In the genomic region with DNA sequence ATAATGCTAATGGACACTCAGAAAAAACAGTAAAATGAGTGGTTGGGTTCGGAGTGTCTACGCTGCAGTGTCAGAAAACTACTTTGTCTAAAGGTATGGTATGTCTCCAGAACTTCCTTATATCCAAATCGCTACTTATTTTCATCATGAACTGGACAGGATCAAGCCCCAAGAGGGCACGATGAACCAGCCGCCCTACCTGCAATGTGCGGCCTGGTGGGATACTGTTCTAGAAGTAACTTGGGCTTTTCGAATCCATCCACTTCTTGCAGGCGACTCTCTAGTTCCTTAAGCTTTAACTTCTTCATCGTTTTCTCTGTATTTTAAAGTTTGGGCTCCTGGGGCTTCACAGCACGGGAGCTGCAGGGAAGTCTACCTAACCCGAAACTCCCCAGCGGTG, we compare ENCODE assay signal across 7 mouse cellular contexts. TPM values are rescaled to one million over a fixed set of nuclear protein-coding genes. Genes with fewer than 3 reads are reported as not detected.
DNase-seq lines count a peak whose midpoint lies in the region; ATAC-seq and TF ChIP-seq lines count a peak whose summit lies in the region.

No protein-coding gene starts in this region.

- peak; percentile 57 for ATAC-seq in lung, embryonic 14.5 days (ENCODE audit: insufficient read depth)
- no peak for ATAC-seq in embryonic facial prominence, embryonic 13.5 days (ENCODE audit: insufficient number of reproducible peaks, insufficient read depth, low FRiP score, low TSS enrichment, low read depth)
- ATAC-seq in intestine, embryonic 15.5 days = peak; percentile 68
- no peak; the same call in 1 of the 2 replicates for ATAC-seq in midbrain, embryonic 16.5 days

- H3K9me3 ChIP-seq in lung, embryonic 14.5 days (ENCODE audit: low read depth, low read length) = no peaks in the 10 kb centered on the region
- H3K9me3 ChIP-seq in embryonic facial prominence, embryonic 13.5 days = no peaks in the 10 kb centered on the region
- no peaks in the 10 kb centered on the region for H3K9me3 ChIP-seq in intestine, embryonic 15.5 days
- H3K9me3 ChIP-seq in midbrain, embryonic 16.5 days (replicated peaks; ENCODE audit: control insufficient read depth, low read length, poor library complexity, severe bottlenecking) = no peaks in the 10 kb centered on the region

- no peaks in the 10 kb centered on the region for H3K4me1 ChIP-seq in lung, embryonic 14.5 days (ENCODE audit: insufficient read depth)
- peaks cover 6% of the 10 kb centered on the region; the same call in 1 of the 2 replicates for H3K4me1 ChIP-seq in embryonic facial prominence, embryonic 13.5 days
- 0 out of 2 replicates have a peak, but pooled peaks cover 2% of the 10 kb centered on the region for H3K4me1 ChIP-seq in intestine, embryonic 15.5 days (replicated peaks)
- H3K4me1 ChIP-seq in midbrain, embryonic 16.5 days (ENCODE audit: control insufficient read depth, insufficient read depth, low read length) = peaks cover 5% of the 10 kb centered on the region; the same call in 1 of the 2 replicates

- no peaks in the 10 kb centered on the region for H3K36me3 ChIP-seq in lung, embryonic 14.5 days (ENCODE audit: insufficient read depth)
- 0 out of 2 replicates have a peak, but pooled peaks cover 4% of the 10 kb centered on the region for H3K36me3 ChIP-seq in embryonic facial prominence, embryonic 13.5 days
- no peaks in the 10 kb centered on the region for H3K36me3 ChIP-seq in intestine, embryonic 15.5 days
- no peaks in the 10 kb centered on the region for H3K36me3 ChIP-seq in midbrain, embryonic 16.5 days (ENCODE audit: control insufficient read depth, insufficient read depth, low read length)

- no peak for TF ChIP-seq CTCF in lung, embryonic 14.5 days (IDR thresholded peaks at IDR 0.05; ENCODE audit: low read depth)

- 6% methylated on average over 12 of the region's 12 CpGs for WGBS in lung, embryonic 14.5 days
- WGBS in embryonic facial prominence, embryonic 13.5 days = 6% methylated on average over 12 of the region's 12 CpGs
- WGBS in intestine, embryonic 15.5 days = 4% methylated on average over 12 of the region's 12 CpGs
- WGBS in midbrain, embryonic 16.5 days = 6% methylated on average over 12 of the region's 12 CpGs

- DNase-seq in lung, embryonic 14.5 days = peak; percentile 28
- no peak for DNase-seq in lung, postnatal 10 days
- no peak for DNase-seq in thymus, adult 18-20 months
- DNase-seq in kidney, adult 18-20 months = no peak

- H3K27me3 ChIP-seq in lung, embryonic 14.5 days (ENCODE audit: insufficient read depth, low read length) = no peaks in the 10 kb centered on the region
- no peaks in the 10 kb centered on the region for H3K27me3 ChIP-seq in embryonic facial prominence, embryonic 13.5 days
- H3K27me3 ChIP-seq in intestine, embryonic 15.5 days (replicated peaks) = no peaks in the 10 kb centered on the region
- H3K27me3 ChIP-seq in midbrain, embryonic 16.5 days (ENCODE audit: control insufficient read depth, insufficient read depth, low read depth, low read length) = no peaks in the 10 kb centered on the region

- peak overlapping the region; percentile 89 for H3K9ac ChIP-seq in lung, embryonic 14.5 days
- H3K9ac ChIP-seq in embryonic facial prominence, embryonic 13.5 days = peak overlapping the region; percentile 87
- peak overlapping the region; percentile 88 for H3K9ac ChIP-seq in intestine, embryonic 15.5 days
- H3K9ac ChIP-seq in midbrain, embryonic 16.5 days (ENCODE audit: low read depth, low read length) = peak overlapping the region; percentile 66

- peak overlapping the region; percentile 67 for H3K4me2 ChIP-seq in lung, embryonic 14.5 days
- peak overlapping the region; percentile 62 for H3K4me2 ChIP-seq in embryonic facial prominence, embryonic 13.5 days
- H3K4me2 ChIP-seq in intestine, embryonic 15.5 days (replicated peaks) = peak overlapping the region; percentile 71
- H3K4me2 ChIP-seq in midbrain, embryonic 16.5 days (ENCODE audit: low read length) = peak overlapping the region; percentile 52

- H3K4me3 ChIP-seq in lung, embryonic 14.5 days (ENCODE audit: low read depth, low read length) = peak overlapping the region; percentile 65
- peak overlapping the region; percentile 65 for H3K4me3 ChIP-seq in embryonic facial prominence, embryonic 13.5 days
- peak overlapping the region; percentile 63 for H3K4me3 ChIP-seq in intestine, embryonic 15.5 days (replicated peaks)
- peak overlapping the region; percentile 38 for H3K4me3 ChIP-seq in midbrain, embryonic 16.5 days (ENCODE audit: low read depth, low read length)

- peak overlapping the region; percentile 72 for H3K27ac ChIP-seq in lung, embryonic 14.5 days (ENCODE audit: low read depth)
- H3K27ac ChIP-seq in embryonic facial prominence, embryonic 13.5 days = peak overlapping the region; percentile 87
- peak overlapping the region; percentile 64; the same call in 1 of the 2 replicates for H3K27ac ChIP-seq in intestine, embryonic 15.5 days
- H3K27ac ChIP-seq in midbrain, embryonic 16.5 days (ENCODE audit: low read length) = no peak overlapping the region

RNA-seq across cellular contexts. Expression of a gene that starts 0.4 kb away (rescaled TPM):
- 41.5 and 45.1 TPM in 2 replicates for polyA plus RNA-seq in lung, embryonic 14.5 days (2014; fragmentation: Nextera tagmentation; extraction: Ambion mirVana)
- 41.1 and 45.6 TPM in 2 replicates for polyA plus RNA-seq in embryonic facial prominence, embryonic 13.5 days (2015; fragmentation: Nextera tagmentation; extraction: Ambion mirVana)
- 39.8 and 41.2 TPM in 2 replicates for polyA plus RNA-seq in intestine, embryonic 15.5 days (2015; fragmentation: Nextera tagmentation; extraction: Ambion mirVana)
- polyA plus RNA-seq in midbrain, embryonic 16.5 days (2015; fragmentation: Nextera tagmentation; extraction: Ambion mirVana) = 32.5 and 33.4 TPM in 2 replicates

RNA-seq across cellular contexts. Expression of a gene that starts 12.0 kb away (rescaled TPM):
- polyA plus RNA-seq in lung, embryonic 14.5 days (2014; fragmentation: Nextera tagmentation; extraction: Ambion mirVana) = 19.5 and 20.1 TPM in 2 replicates
- polyA plus RNA-seq in embryonic facial prominence, embryonic 13.5 days (2015; fragmentation: Nextera tagmentation; extraction: Ambion mirVana) = 16.7 and 17.1 TPM in 2 replicates
- polyA plus RNA-seq in intestine, embryonic 15.5 days (2015; fragmentation: Nextera tagmentation; extraction: Ambion mirVana) = 10.5 and 10.9 TPM in 2 replicates
- 20.3 and 20.6 TPM in 2 replicates for polyA plus RNA-seq in midbrain, embryonic 16.5 days (2015; fragmentation: Nextera tagmentation; extraction: Ambion mirVana)

RNA-seq across cellular contexts. Expression of a gene that starts 23.7 kb away (rescaled TPM):
- polyA plus RNA-seq in lung, embryonic 14.5 days (2014; fragmentation: Nextera tagmentation; extraction: Ambion mirVana) = 328 and 346 TPM in 2 replicates
- 396 and 412 TPM in 2 replicates for polyA plus RNA-seq in embryonic facial prominence, embryonic 13.5 days (2015; fragmentation: Nextera tagmentation; extraction: Ambion mirVana)
- 290 and 358 TPM in 2 replicates for polyA plus RNA-seq in intestine, embryonic 15.5 days (2015; fragmentation: Nextera tagmentation; extraction: Ambion mirVana)
- 241 and 245 TPM in 2 replicates for polyA plus RNA-seq in midbrain, embryonic 16.5 days (2015; fragmentation: Nextera tagmentation; extraction: Ambion mirVana)

Comparison
In these comparisons a context has a peak if more than half of its experiments do, and no peak if none do; other contexts are left out.
1. ATAC-seq: peak in lung, embryonic 14.5 days (single experiment) and intestine, embryonic 15.5 days (single experiment); none in embryonic facial prominence, embryonic 13.5 days (single experiment) and midbrain, embryonic 16.5 days (single experiment).
2. Peak in every context shown above with its lines, with median percentiles within 50 percentile points of each other: H3K4me2 ChIP-seq, H3K4me3 ChIP-seq and H3K9ac ChIP-seq.